Mouse (Mus musculus): ENCODE data around the gene Myo1c. TPM values are rescaled to one million over a fixed set of nuclear protein-coding genes. Genes with fewer than 3 reads are reported as not detected.

Gene Myo1c
- total RNA-seq, 1 experiment from 2014 or later: 35.9 TPM

- ATAC-seq (replicated peaks in 1 of 2; ENCODE audit: insufficient read depth in 1 of 2, low FRiP score in 2 of 2, low TSS enrichment in 1 of 2, low read depth in 1 of 2, poor library complexity in 2 of 2, severe bottlenecking in 2 of 2): no peak
Measured at GRCm38 (mm10) chr11:75635315-75635714, 15.0 kb upstream of the Myo1c start.

- no peak for ATAC-seq (replicated peaks in 1 of 2; ENCODE audit: insufficient read depth in 1 of 2, low FRiP score in 2 of 2, low TSS enrichment in 1 of 2, low read depth in 1 of 2, poor library complexity in 2 of 2, severe bottlenecking in 2 of 2)
Measured at GRCm38 (mm10) chr11:75643323-75643722, 7.0 kb upstream of the Myo1c start.

- ATAC-seq (replicated peaks in 1 of 2; ENCODE audit: insufficient read depth in 1 of 2, low FRiP score in 2 of 2, low TSS enrichment in 1 of 2, low read depth in 1 of 2, poor library complexity in 2 of 2, severe bottlenecking in 2 of 2): peak; percentile 86 to 92
Measured at GRCm38 (mm10) chr11:75644684-75645083, 5.6 kb upstream of the Myo1c start.

- no peak for ATAC-seq (replicated peaks in 1 of 2; ENCODE audit: insufficient read depth in 1 of 2, low FRiP score in 2 of 2, low TSS enrichment in 1 of 2, low read depth in 1 of 2, poor library complexity in 2 of 2, severe bottlenecking in 2 of 2)
Measured at GRCm38 (mm10) chr11:75647681-75648211, 2.6 kb upstream of the Myo1c start.

GRCm38 (mm10) chr11:75649155-75649561 is 1.1 kb upstream of the Myo1c start:
- ATAC-seq (replicated peaks in 1 of 2; ENCODE audit: insufficient read depth in 1 of 2, low FRiP score in 2 of 2, low TSS enrichment in 1 of 2, low read depth in 1 of 2, poor library complexity in 2 of 2, severe bottlenecking in 2 of 2): no peak

GRCm38 (mm10) chr11:75650958-75651425 is 688 bp downstream of the Myo1c start:
- no peak; a peak in 1 of 4 replicates for ATAC-seq (replicated peaks in 1 of 2; ENCODE audit: insufficient read depth in 1 of 2, low FRiP score in 2 of 2, low TSS enrichment in 1 of 2, low read depth in 1 of 2, poor library complexity in 2 of 2, severe bottlenecking in 2 of 2)

GRCm38 (mm10) chr11:75651426-75652221 is 1.3 kb downstream of the Myo1c start:
- ATAC-seq (replicated peaks in 1 of 2; ENCODE audit: insufficient read depth in 1 of 2, low FRiP score in 2 of 2, low TSS enrichment in 1 of 2, low read depth in 1 of 2, poor library complexity in 2 of 2, severe bottlenecking in 2 of 2): peak; percentile 22 to 40; a peak in 3 of 4 replicates

GRCm38 (mm10) chr11:75652222-75652941 is 2.1 kb downstream of the Myo1c start:
- no peak; a peak in 1 of 4 replicates for ATAC-seq (replicated peaks in 1 of 2; ENCODE audit: insufficient read depth in 1 of 2, low FRiP score in 2 of 2, low TSS enrichment in 1 of 2, low read depth in 1 of 2, poor library complexity in 2 of 2, severe bottlenecking in 2 of 2)

- no peak for ATAC-seq (replicated peaks in 1 of 2; ENCODE audit: insufficient read depth in 1 of 2, low FRiP score in 2 of 2, low TSS enrichment in 1 of 2, low read depth in 1 of 2, poor library complexity in 2 of 2, severe bottlenecking in 2 of 2)
Measured at GRCm38 (mm10) chr11:75652942-75653684, 2.8 kb downstream of the Myo1c start.

- ATAC-seq (replicated peaks in 1 of 2; ENCODE audit: insufficient read depth in 1 of 2, low FRiP score in 2 of 2, low TSS enrichment in 1 of 2, low read depth in 1 of 2, poor library complexity in 2 of 2, severe bottlenecking in 2 of 2): peak; percentile 50 to 61
Measured at GRCm38 (mm10) chr11:75653781-75654470, 3.6 kb downstream of the Myo1c start.

- 0 out of 4 replicates have a peak, but pooled peaks of 1 of the 2 experiments have one; percentile 0 for ATAC-seq (replicated peaks in 1 of 2; ENCODE audit: insufficient read depth in 1 of 2, low FRiP score in 2 of 2, low TSS enrichment in 1 of 2, low read depth in 1 of 2, poor library complexity in 2 of 2, severe bottlenecking in 2 of 2)
Measured at GRCm38 (mm10) chr11:75654471-75655390, 4.4 kb downstream of the Myo1c start.

GRCm38 (mm10) chr11:75655621-75656545 is 5.6 kb downstream of the Myo1c start:
- no peak for ATAC-seq (replicated peaks in 1 of 2; ENCODE audit: insufficient read depth in 1 of 2, low FRiP score in 2 of 2, low TSS enrichment in 1 of 2, low read depth in 1 of 2, poor library complexity in 2 of 2, severe bottlenecking in 2 of 2)

- ATAC-seq (replicated peaks in 1 of 2; ENCODE audit: insufficient read depth in 1 of 2, low FRiP score in 2 of 2, low TSS enrichment in 1 of 2, low read depth in 1 of 2, poor library complexity in 2 of 2, severe bottlenecking in 2 of 2): no peak
Measured at GRCm38 (mm10) chr11:75656621-75657590, 6.6 kb downstream of the Myo1c start.

GRCm38 (mm10) chr11:75657841-75658240 is 7.5 kb downstream of the Myo1c start:
- no peak for ATAC-seq (replicated peaks in 1 of 2; ENCODE audit: insufficient read depth in 1 of 2, low FRiP score in 2 of 2, low TSS enrichment in 1 of 2, low read depth in 1 of 2, poor library complexity in 2 of 2, severe bottlenecking in 2 of 2)
